Mouse (Mus musculus): ENCODE data around the gene Zfp131. TPM values are rescaled to one million over a fixed set of nuclear protein-coding genes. Genes with fewer than 3 reads are reported as not detected.
A peak's percentile ranks its signal among the peaks of the same experiment; 100 is the strongest.

The Zfp131 gene
- polyA plus RNA-seq, 1 experiment from 2014 or later: 38.7 TPM

DNA sequence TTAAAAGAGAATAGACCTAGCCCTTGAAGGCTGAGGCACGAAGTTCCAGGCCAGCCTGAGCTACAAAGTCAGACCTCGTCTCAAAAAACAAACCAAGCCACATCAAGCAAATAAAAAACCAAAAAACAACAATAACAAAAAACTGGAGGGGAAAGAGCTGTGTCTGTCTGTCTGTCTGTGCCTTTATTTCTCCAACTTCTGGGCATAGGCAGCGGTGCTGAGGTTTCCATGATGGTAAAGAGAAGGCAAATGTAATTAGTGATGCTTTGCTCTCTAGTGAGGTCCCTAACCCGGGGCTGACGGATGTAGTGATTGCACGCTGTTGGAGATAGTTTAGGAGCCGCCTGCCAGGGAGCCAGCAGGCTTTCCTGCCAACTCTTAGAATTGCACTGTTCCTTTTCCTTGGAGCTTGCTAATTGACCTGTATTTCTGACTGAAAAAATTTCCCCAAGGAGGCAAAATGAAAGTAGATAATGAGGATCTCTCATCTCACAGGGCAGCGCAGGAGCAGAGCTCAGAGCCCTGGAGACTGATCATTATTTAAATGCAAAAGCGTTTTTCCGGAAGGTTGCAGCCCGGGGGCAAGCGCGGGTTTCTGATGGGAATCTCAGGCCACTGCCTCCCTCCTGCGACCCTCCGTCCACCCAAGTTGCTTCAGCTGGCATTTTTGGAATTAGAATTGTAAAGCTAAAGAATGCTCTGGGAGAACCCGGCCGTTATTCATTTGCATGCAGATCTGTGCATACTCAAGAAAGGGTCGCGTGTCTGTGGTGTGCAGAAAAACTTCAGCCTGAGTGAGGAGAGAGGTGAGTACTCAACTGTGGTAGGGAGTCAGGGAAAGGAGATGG lies 49.1 kb downstream of the Zfp131 start:
- Histone ChIP-seq H3K27ac (ENCODE audit: low read depth, low read length) (peak overlapping the region; percentile 60), H3K27me3 (ENCODE audit: control insufficient read depth, insufficient read depth, low read length) (no peaks in the 10 kb centered on the region), H3K9me3 (ENCODE audit: control insufficient read depth, low read length) (no peaks in the 10 kb centered on the region), H3K4me3 (ENCODE audit: low read depth, low read length) (no peak overlapping the region), H3K4me1 (ENCODE audit: control insufficient read depth, insufficient read depth, low read length) (peaks cover 9% of the 10 kb centered on the region), H3K4me2 (ENCODE audit: low read depth, low read length) (peak overlapping the region; percentile 43), H3K9ac (replicated peaks; ENCODE audit: low read depth, low read length) (no peak overlapping the region; the same call in 1 of the 2 replicates), H3K36me3 (ENCODE audit: control insufficient read depth, insufficient read depth, low read length) (no peaks in the 10 kb centered on the region)
- peak; percentile 65 for ATAC-seq (ENCODE audit: low read depth)
- 2% methylated on average over 19 of the region's 19 CpGs for WGBS

DNA sequence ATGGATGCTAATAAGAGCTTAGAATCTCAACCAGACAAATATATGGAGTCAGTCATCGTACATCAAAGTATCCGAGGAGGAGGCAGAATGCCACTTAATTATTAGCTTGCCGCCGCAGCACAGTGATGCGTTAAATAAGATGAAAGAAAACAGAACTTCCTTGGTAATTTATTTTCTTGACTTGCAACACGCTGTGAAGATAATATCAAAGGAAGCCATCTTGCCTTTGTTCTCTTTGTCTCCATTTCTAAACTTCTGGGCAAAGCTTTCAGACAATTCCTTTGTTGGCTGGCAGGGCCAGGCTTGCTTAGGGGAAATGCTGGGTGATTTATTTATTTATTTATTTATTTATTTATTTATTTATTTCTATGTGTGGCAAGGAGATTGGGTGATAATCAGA lies 59.2 kb downstream of the Zfp131 start:
- no peak overlapping the region for H3K4me3 ChIP-seq (ENCODE audit: low read depth, low read length)
- H3K27ac ChIP-seq (ENCODE audit: low read depth, low read length): peak overlapping the region; percentile 64; the same call in 1 of the 2 replicates
- peak; percentile 14; the same call in 1 of the 2 replicates for ATAC-seq (ENCODE audit: low read depth)
- 11% methylated on average over 6 of the region's 6 CpGs for WGBS
- H3K36me3 ChIP-seq (ENCODE audit: control insufficient read depth, insufficient read depth, low read length): no peaks in the 10 kb centered on the region
- no peak overlapping the region for H3K9ac ChIP-seq (replicated peaks; ENCODE audit: low read depth, low read length)
- H3K9me3 ChIP-seq (ENCODE audit: control insufficient read depth, low read length): no peaks in the 10 kb centered on the region
- H3K4me2 ChIP-seq (ENCODE audit: low read depth, low read length): no peak overlapping the region; the same call in 1 of the 2 replicates
- no peaks in the 10 kb centered on the region for H3K27me3 ChIP-seq (ENCODE audit: control insufficient read depth, insufficient read depth, low read length)
- H3K4me1 ChIP-seq (ENCODE audit: control insufficient read depth, insufficient read depth, low read length): no peaks in the 10 kb centered on the region

DNA sequence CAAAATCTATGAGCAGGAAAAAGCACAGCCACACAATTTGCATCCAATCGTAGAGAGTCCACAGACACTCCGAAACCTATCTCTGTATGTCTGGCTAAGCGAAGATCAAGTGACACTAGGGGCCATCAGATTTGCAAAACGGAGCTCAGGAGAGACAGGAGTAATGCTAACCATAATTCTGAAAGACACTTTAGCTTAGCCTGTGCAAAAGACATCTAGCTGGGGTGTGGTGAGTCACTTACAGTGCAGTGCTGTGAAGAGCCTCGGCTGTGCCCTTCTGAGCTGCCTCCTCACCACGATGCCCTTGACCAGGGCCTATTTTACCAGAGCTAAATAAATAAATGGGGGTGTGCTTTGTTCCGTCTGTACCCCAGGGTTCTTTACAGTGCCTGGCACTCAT lies 61.3 kb downstream of the Zfp131 start:
- Histone ChIP-seq H3K27me3 (ENCODE audit: control insufficient read depth, insufficient read depth, low read length) (no peaks in the 10 kb centered on the region), H3K9me3 (ENCODE audit: control insufficient read depth, low read length) (no peaks in the 10 kb centered on the region), H3K9ac (replicated peaks; ENCODE audit: low read depth, low read length) (no peak overlapping the region), H3K4me3 (ENCODE audit: low read depth, low read length) (no peak overlapping the region), H3K4me1 (ENCODE audit: control insufficient read depth, insufficient read depth, low read length) (no peaks in the 10 kb centered on the region), H3K36me3 (ENCODE audit: control insufficient read depth, insufficient read depth, low read length) (no peaks in the 10 kb centered on the region), H3K27ac (ENCODE audit: low read depth, low read length) (no peak overlapping the region), H3K4me2 (ENCODE audit: low read depth, low read length) (no peak overlapping the region)
- WGBS: 89% methylated on average over 7 of the region's 7 CpGs
- no peak for ATAC-seq (ENCODE audit: low read depth)

DNA sequence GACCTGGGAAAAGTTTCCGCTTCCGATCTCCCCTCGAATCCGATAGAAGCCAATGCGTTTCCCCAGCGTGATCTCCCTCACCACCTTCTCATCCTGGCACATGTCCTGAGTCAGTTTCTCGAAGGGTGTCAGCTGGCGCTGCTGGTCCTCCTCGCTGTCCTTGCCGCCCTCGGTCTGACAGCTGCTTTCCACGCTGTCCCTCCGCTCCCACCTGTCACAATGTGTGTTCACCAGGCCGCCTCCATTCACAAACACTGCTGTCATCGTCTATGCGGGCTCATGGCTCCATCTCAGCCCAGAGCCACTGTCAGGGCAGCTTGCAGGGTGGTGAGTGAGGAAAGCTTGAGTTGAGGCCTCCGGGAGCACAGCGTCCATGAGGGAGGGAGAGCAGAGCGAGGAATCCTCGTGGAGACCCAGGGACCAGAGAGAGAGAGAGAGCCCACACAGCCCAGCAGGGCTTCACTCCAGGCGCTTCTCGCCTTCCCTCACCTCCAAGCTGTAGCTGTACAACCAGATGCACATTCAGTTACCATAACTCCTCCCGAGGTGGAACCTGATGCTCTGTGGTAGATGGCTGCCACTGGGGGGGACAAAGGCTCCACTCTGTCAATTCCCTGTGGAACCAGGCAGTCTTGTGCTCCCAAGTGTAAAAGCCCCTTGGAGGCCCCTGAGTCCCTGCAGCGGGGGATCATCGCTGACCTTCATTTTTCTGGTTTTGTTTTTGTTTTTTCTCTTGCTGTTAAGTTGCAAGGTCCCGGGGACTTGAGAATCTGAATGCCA lies 62.9 kb downstream of the Zfp131 start:
- no peak for ATAC-seq (ENCODE audit: low read depth)
- WGBS: 81% methylated on average over 26 of the region's 26 CpGs
- H3K4me3 ChIP-seq (ENCODE audit: low read depth, low read length): no peak overlapping the region
- H3K36me3 ChIP-seq (ENCODE audit: control insufficient read depth, insufficient read depth, low read length): no peaks in the 10 kb centered on the region
- H3K4me1 ChIP-seq (ENCODE audit: control insufficient read depth, insufficient read depth, low read length): no peaks in the 10 kb centered on the region
- no peaks in the 10 kb centered on the region for H3K9me3 ChIP-seq (ENCODE audit: control insufficient read depth, low read length)
- H3K27me3 ChIP-seq (ENCODE audit: control insufficient read depth, insufficient read depth, low read length): no peaks in the 10 kb centered on the region
- no peak overlapping the region for H3K9ac ChIP-seq (replicated peaks; ENCODE audit: low read depth, low read length)
- H3K4me2 ChIP-seq (ENCODE audit: low read depth, low read length): no peak overlapping the region
- H3K27ac ChIP-seq (ENCODE audit: low read depth, low read length): no peak overlapping the region

DNA sequence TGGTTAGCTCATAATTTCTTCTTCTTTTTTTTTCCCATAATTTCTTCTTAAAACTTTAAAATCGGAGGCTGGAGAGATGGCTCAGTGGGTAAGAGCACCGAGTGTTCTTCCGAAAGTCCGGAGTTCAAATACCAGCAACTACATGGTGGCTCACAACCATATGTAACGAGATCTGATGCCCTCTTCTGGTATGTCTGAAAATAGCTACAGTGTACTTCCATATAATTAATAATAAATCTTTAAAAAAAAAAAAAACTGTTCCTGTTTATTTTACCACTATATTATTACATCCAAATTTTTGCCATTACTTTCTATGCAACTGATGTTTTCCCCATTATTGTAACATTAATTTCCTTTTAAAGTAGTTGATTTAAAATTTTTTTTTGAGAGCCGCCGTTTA lies 66.1 kb downstream of the Zfp131 start:
- no peak overlapping the region for H3K4me2 ChIP-seq (ENCODE audit: low read depth, low read length)
- H3K36me3 ChIP-seq (ENCODE audit: control insufficient read depth, insufficient read depth, low read length): no peaks in the 10 kb centered on the region
- H3K4me3 ChIP-seq (ENCODE audit: low read depth, low read length): no peak overlapping the region
- H3K9ac ChIP-seq (replicated peaks; ENCODE audit: low read depth, low read length): no peak overlapping the region
- no peak overlapping the region for H3K27ac ChIP-seq (ENCODE audit: low read depth, low read length)
- no peak for ATAC-seq (ENCODE audit: low read depth)
- H3K4me1 ChIP-seq (ENCODE audit: control insufficient read depth, insufficient read depth, low read length): no peaks in the 10 kb centered on the region
- 89% methylated on average over 7 of the region's 7 CpGs for WGBS
- H3K27me3 ChIP-seq (ENCODE audit: control insufficient read depth, insufficient read depth, low read length): no peaks in the 10 kb centered on the region
- H3K9me3 ChIP-seq (ENCODE audit: control insufficient read depth, low read length): no peaks in the 10 kb centered on the region

DNA sequence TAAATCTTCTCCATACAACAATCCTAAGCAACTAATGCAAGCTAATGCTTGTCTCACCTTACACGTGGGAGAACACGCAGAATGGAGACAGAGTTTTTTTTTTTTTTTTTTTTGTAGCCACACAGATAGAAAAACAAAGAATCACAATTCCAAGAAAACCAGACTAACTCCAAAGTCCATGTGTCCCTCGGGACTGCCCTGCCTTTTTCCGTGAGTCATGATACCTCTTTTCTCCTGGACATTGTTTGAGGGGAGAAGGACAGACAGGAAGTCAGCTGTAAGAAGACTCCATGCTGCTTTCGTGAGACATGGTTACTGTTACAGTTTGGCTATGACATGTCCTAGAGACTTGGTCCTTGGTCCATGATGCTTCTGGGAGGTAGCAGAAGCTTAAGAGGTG lies 67.3 kb downstream of the Zfp131 start:
- H3K9me3 ChIP-seq (ENCODE audit: control insufficient read depth, low read length): no peaks in the 10 kb centered on the region
- H3K27me3 ChIP-seq (ENCODE audit: control insufficient read depth, insufficient read depth, low read length): no peaks in the 10 kb centered on the region
- H3K4me2 ChIP-seq (ENCODE audit: low read depth, low read length): no peak overlapping the region
- H3K4me1 ChIP-seq (ENCODE audit: control insufficient read depth, insufficient read depth, low read length): no peaks in the 10 kb centered on the region
- 86% methylated on average over 5 of the region's 5 CpGs for whole genome bisulfite sequencing
- H3K4me3 ChIP-seq (ENCODE audit: low read depth, low read length): no peak overlapping the region
- H3K9ac ChIP-seq (replicated peaks; ENCODE audit: low read depth, low read length): no peak overlapping the region
- ATAC-seq (ENCODE audit: low read depth): no peak
- no peaks in the 10 kb centered on the region for H3K36me3 ChIP-seq (ENCODE audit: control insufficient read depth, insufficient read depth, low read length)
- H3K27ac ChIP-seq (ENCODE audit: low read depth, low read length): no peak overlapping the region

DNA sequence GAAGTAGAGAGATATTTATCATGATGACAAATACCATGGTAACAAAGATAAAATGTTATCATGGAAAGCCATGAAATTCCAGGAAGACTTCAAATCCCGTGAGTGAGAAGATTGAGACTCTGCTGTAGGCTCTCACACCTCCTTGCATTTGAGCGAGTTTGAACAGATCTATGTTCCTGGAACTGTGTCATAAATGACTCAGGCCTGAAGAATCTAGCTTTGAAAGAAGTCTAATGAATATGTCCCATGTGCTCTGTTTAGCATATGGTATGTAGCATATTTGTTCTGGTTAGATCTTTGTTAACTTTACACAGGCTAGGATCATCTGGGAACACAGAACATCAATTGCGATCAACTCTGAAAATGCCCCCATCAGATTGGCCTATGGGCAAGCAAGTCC lies 68.2 kb downstream of the Zfp131 start:
- ATAC-seq (ENCODE audit: low read depth): no peak
- no peak overlapping the region for H3K4me2 ChIP-seq (ENCODE audit: low read depth, low read length)
- 91% methylated on average over 3 of the region's 3 CpGs for WGBS
- H3K9me3 ChIP-seq (ENCODE audit: control insufficient read depth, low read length): no peaks in the 10 kb centered on the region
- no peaks in the 10 kb centered on the region for H3K4me1 ChIP-seq (ENCODE audit: control insufficient read depth, insufficient read depth, low read length)
- no peaks in the 10 kb centered on the region for H3K27me3 ChIP-seq (ENCODE audit: control insufficient read depth, insufficient read depth, low read length)
- H3K36me3 ChIP-seq (ENCODE audit: control insufficient read depth, insufficient read depth, low read length): no peaks in the 10 kb centered on the region
- no peak overlapping the region for H3K9ac ChIP-seq (replicated peaks; ENCODE audit: low read depth, low read length)
- H3K27ac ChIP-seq (ENCODE audit: low read depth, low read length): no peak overlapping the region
- no peak overlapping the region for H3K4me3 ChIP-seq (ENCODE audit: low read depth, low read length)

DNA sequence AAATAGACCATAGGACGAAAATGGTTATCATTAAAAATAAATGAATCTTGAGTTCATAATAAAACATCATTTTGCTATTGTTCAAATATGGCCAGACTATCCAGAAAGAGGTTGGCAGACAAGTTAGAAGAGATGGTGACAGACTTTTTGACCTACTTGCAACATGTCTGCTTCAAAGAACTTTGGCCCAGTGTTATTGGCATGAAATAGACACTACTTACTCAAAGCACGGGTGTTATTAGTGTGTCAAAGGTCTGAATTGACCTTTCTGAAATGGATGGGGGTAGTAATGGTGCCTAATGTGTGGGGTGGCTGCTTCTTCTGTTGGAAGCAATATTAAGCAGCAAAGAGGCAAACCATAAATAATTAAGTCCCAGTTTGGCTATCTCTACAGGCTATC lies 74.6 kb downstream of the Zfp131 start:
- Histone ChIP-seq H3K4me2 (ENCODE audit: low read depth, low read length) (no peak overlapping the region), H3K4me1 (ENCODE audit: control insufficient read depth, insufficient read depth, low read length) (no peaks in the 10 kb centered on the region), H3K9me3 (ENCODE audit: control insufficient read depth, low read length) (no peaks in the 10 kb centered on the region), H3K27ac (ENCODE audit: low read depth, low read length) (no peak overlapping the region), H3K4me3 (ENCODE audit: low read depth, low read length) (no peak overlapping the region), H3K36me3 (ENCODE audit: control insufficient read depth, insufficient read depth, low read length) (peaks cover 4% of the 10 kb centered on the region; the same call in 1 of the 2 replicates), H3K27me3 (ENCODE audit: control insufficient read depth, insufficient read depth, low read length) (no peaks in the 10 kb centered on the region), H3K9ac (replicated peaks; ENCODE audit: low read depth, low read length) (no peak overlapping the region)
- ATAC-seq (ENCODE audit: low read depth): no peak
- 92% methylated on average over 2 of the region's 2 CpGs for WGBS

Measured in neural tube, embryonic 14.5 days (tissue).